14 mouse cellular contexts compared by ENCODE assay signal in genomic region chr6:87839797-87840341, GRCm38 (mm10). TPM values are rescaled to one million over a fixed set of nuclear protein-coding genes. Genes with fewer than 3 reads are reported as not detected.
DNase-seq lines count a peak whose midpoint lies in the region; ATAC-seq and TF ChIP-seq lines count a peak whose summit lies in the region.
"Had no signal": no experiment of that assay in that cellular context is flagged by ENCODE, and none has a peak within 500 bp of the region (broad histone marks: within the 10 kb centered on the region; RNA-seq: fewer than 3 reads in every experiment).

No protein-coding gene starts in this region.

- TF ChIP-seq POLR2A in bone marrow macrophage, adult 2 months (IDR thresholded peaks at IDR 0.05; ENCODE audit: borderline replicate concordance, low read depth, low read length): no peak

- H3K36me3 ChIP-seq in heart, embryonic 12.5 days: peaks cover 35% of the 10 kb centered on the region
- H3K36me3 ChIP-seq in lung, embryonic 15.5 days: peaks cover 38% of the 10 kb centered on the region
- H3K36me3 ChIP-seq in liver, embryonic 14.5 days (replicated peaks; ENCODE audit: control insufficient read depth, insufficient read depth, low read depth): peaks cover 33% of the 10 kb centered on the region

- TF ChIP-seq CTCF in bone marrow macrophage, adult 2 months (IDR thresholded peaks at IDR 0.05; ENCODE audit: low read depth, low read length): no peak
- no peak for TF ChIP-seq CTCF in liver, embryonic 14.5 days (IDR thresholded peaks at IDR 0.05; ENCODE audit: low read depth)

- H3K9me3 ChIP-seq in heart, embryonic 12.5 days (replicated peaks): no peaks in the 10 kb centered on the region
- H3K9me3 ChIP-seq in lung, embryonic 15.5 days: no peaks in the 10 kb centered on the region
- H3K9me3 ChIP-seq in liver, embryonic 14.5 days (ENCODE audit: control insufficient read depth, low read length): no peaks in the 10 kb centered on the region
- H3K9me3 ChIP-seq: forebrain, embryonic 15.5 days had no signal

- WGBS in heart, embryonic 12.5 days: 59% methylated on average over 11 of the region's 11 CpGs
- WGBS in lung, embryonic 15.5 days: 50% methylated on average over 11 of the region's 11 CpGs
- 45% methylated on average over 11 of the region's 11 CpGs for WGBS in liver, embryonic 14.5 days (ENCODE audit: insufficient replicate concordance)

- no peak overlapping the region; the same call in 1 of the 2 replicates for H3K9ac ChIP-seq in heart, embryonic 12.5 days
- H3K9ac ChIP-seq in lung, embryonic 15.5 days: no peak overlapping the region
- peak overlapping the region; percentile 84 for H3K9ac ChIP-seq in liver, embryonic 14.5 days (replicated peaks)

- H3K4me2 ChIP-seq in heart, embryonic 12.5 days: peak overlapping the region; percentile 84
- H3K4me2 ChIP-seq in lung, embryonic 15.5 days: peak overlapping the region; percentile 86
- peak overlapping the region; percentile 78 for H3K4me2 ChIP-seq in liver, embryonic 14.5 days (ENCODE audit: low read depth)

- no peak for DNase-seq in heart, postnatal 4 days
- no peak for DNase-seq in lung, postnatal 14 days
- no peak for DNase-seq in liver, embryonic 14.5 days (ENCODE audit: low read depth in 3 of 3, low spot score in 3 of 3)
- no peak for DNase-seq in right cerebral cortex, postnatal 4 days
- no peak for DNase-seq in left cerebral cortex, postnatal 14 days (ENCODE audit: low spot score in 2 of 2)
- DNase-seq: adrenal gland, adult 8-10 months; cerebellum, adult 8-10 months; layer of hippocampus, postnatal 36 days; right cerebral cortex, postnatal 14 days; thymus, postnatal 36 days had no signal

- H3K4me1 ChIP-seq in heart, embryonic 12.5 days (replicated peaks): peaks cover 12% of the 10 kb centered on the region; the same call in 1 of the 2 replicates
- peaks cover 15% of the 10 kb centered on the region for H3K4me1 ChIP-seq in lung, embryonic 15.5 days
- H3K4me1 ChIP-seq in bone marrow macrophage, adult 2 months (ENCODE audit: control insufficient read depth, insufficient read depth, low read length): peaks cover 24% of the 10 kb centered on the region
- H3K4me1 ChIP-seq in liver, embryonic 14.5 days (replicated peaks; ENCODE audit: control insufficient read depth in 2 of 2, insufficient read depth in 2 of 2, low read length in 1 of 2): peaks cover 10% of the 10 kb centered on the region in 2 experiments

- TF ChIP-seq EP300 in liver, embryonic 14.5 days (IDR thresholded peaks at IDR 0.05; ENCODE audit: low read depth): no peak

- no peaks in the 10 kb centered on the region for H3K27me3 ChIP-seq in heart, embryonic 12.5 days (replicated peaks)
- no peaks in the 10 kb centered on the region for H3K27me3 ChIP-seq in lung, embryonic 15.5 days
- no peaks in the 10 kb centered on the region for H3K27me3 ChIP-seq in liver, embryonic 14.5 days (ENCODE audit: control insufficient read depth, insufficient read depth, low read length)
- H3K27me3 ChIP-seq: forebrain, embryonic 15.5 days had no signal

- H3K27ac ChIP-seq in heart, embryonic 12.5 days (ENCODE audit: poor library complexity, severe bottlenecking): 0 out of 2 replicates have a peak overlapping the region, but pooled peaks have one; percentile 3
- peak overlapping the region; percentile 93 for H3K27ac ChIP-seq in lung, embryonic 15.5 days
- peak overlapping the region; percentile 30; the same call in 1 of the 2 replicates for H3K27ac ChIP-seq in bone marrow macrophage, adult 2 months (ENCODE audit: insufficient read depth, low read depth, low read length)
- peak overlapping the region; percentile 97 for H3K27ac ChIP-seq in liver, embryonic 14.5 days

- H3K4me3 ChIP-seq in heart, embryonic 12.5 days: no peak overlapping the region
- no peak overlapping the region for H3K4me3 ChIP-seq in lung, embryonic 15.5 days
- peak overlapping the region; percentile 92 for H3K4me3 ChIP-seq in bone marrow macrophage, adult 2 months (ENCODE audit: insufficient read depth, low read length)
- peak overlapping the region in 1 of 2 experiments; percentile 70; a peak in 2 of 4 replicates for H3K4me3 ChIP-seq in liver, embryonic 14.5 days (ENCODE audit: insufficient read depth in 1 of 2, low read depth in 2 of 2, low read length in 2 of 2)

- intact Hi-C loops in left cerebral cortex, postnatal 14 days (cut with DNase I): loop anchor here (5.0 to 10.0 kb wide), 2 partner anchors 47 to 155 kb away; partner anchors contain the start of gene Copg1

- ATAC-seq in heart, embryonic 12.5 days (ENCODE audit: insufficient number of reproducible peaks, low FRiP score): no peak
- ATAC-seq in lung, embryonic 15.5 days (ENCODE audit: borderline replicate concordance, extremely low read depth, low FRiP score, low TSS enrichment): no peak
- ATAC-seq in liver, embryonic 14.5 days (ENCODE audit: insufficient read depth): no peak
- ATAC-seq: forebrain, embryonic 15.5 days had no signal

RNA-seq across cellular contexts. Expression of gene Isy1, which starts 1.3 kb away (rescaled TPM):
- polyA plus RNA-seq in heart, embryonic 12.5 days (2016; fragmentation: Nextera tagmentation; extraction: Ambion mirVana): 29.1 and 32.7 TPM in 2 replicates
- total RNA-seq in heart, postnatal 4 days (2021): 10 to 100 TPM; 23.4 to 24.5 TPM
- 45.9 and 49.7 TPM in 2 replicates for polyA plus RNA-seq in lung, embryonic 15.5 days (2015; fragmentation: Nextera tagmentation; extraction: Ambion mirVana)
- 38.3 and 44.8 TPM in 2 replicates for polyA plus RNA-seq in bone marrow macrophage, adult 2 months (2012; ENCODE audit: insufficient read depth, insufficient read length, missing spikeins)
- 4.9 and 16.9 TPM in 2 replicates for polyA plus RNA-seq in liver, embryonic 14.5 days (2012; rRNA removed)
- 33.7 and 34.0 TPM in 2 replicates for polyA plus RNA-seq in liver, embryonic 14.5 days (2014; fragmentation: Nextera tagmentation; extraction: Ambion mirVana)
- 10 to 100 TPM; 28.4 to 30.1 TPM for total RNA-seq in left cerebral cortex, postnatal 14 days (2021)

RNA-seq across cellular contexts. Expression of gene Gm45140, which starts 4.3 kb away (rescaled TPM):
- polyA plus RNA-seq in heart, embryonic 12.5 days (2016; fragmentation: Nextera tagmentation; extraction: Ambion mirVana): 1.9 and 4.8 TPM in 2 replicates
- total RNA-seq in heart, postnatal 4 days (2021): 1 to 10 TPM in 1 of 2 experiments, under 1 TPM in 1; 0.95 to 2.4 TPM
- polyA plus RNA-seq in lung, embryonic 15.5 days (2015; fragmentation: Nextera tagmentation; extraction: Ambion mirVana): 2.1 and 2.6 TPM in 2 replicates
- polyA plus RNA-seq in bone marrow macrophage, adult 2 months (2012; ENCODE audit: insufficient read depth, insufficient read length, missing spikeins): 7.9 and 10.0 TPM in 2 replicates
- polyA plus RNA-seq in liver, embryonic 14.5 days (2012; rRNA removed): 0.28 and 3.2 TPM in 2 replicates
- polyA plus RNA-seq in liver, embryonic 14.5 days (2014; fragmentation: Nextera tagmentation; extraction: Ambion mirVana): 3.6 and 3.7 TPM in 2 replicates
- total RNA-seq in left cerebral cortex, postnatal 14 days (2021): 1 to 10 TPM; 3.2 to 3.5 TPM

RNA-seq across cellular contexts. Expression of gene Cnbp, which starts 11.0 kb away (rescaled TPM):
- polyA plus RNA-seq in heart, embryonic 12.5 days (2016; fragmentation: Nextera tagmentation; extraction: Ambion mirVana): 767 and 777 TPM in 2 replicates
- 100 to 1,000 TPM; 316 to 330 TPM for total RNA-seq in heart, postnatal 4 days (2021)
- polyA plus RNA-seq in lung, embryonic 15.5 days (2015; fragmentation: Nextera tagmentation; extraction: Ambion mirVana): 1,108 and 1,113 TPM in 2 replicates
- 169 and 174 TPM in 2 replicates for polyA plus RNA-seq in bone marrow macrophage, adult 2 months (2012; ENCODE audit: insufficient read depth, insufficient read length, missing spikeins)
- polyA plus RNA-seq in liver, embryonic 14.5 days (2012; rRNA removed): 152 and 190 TPM in 2 replicates
- polyA plus RNA-seq in liver, embryonic 14.5 days (2014; fragmentation: Nextera tagmentation; extraction: Ambion mirVana): 556 and 576 TPM in 2 replicates
- 100 to 1,000 TPM; 238 to 247 TPM for total RNA-seq in left cerebral cortex, postnatal 14 days (2021)

RNA-seq across cellular contexts. Expression of gene Rab43, which starts 27.9 kb away (rescaled TPM):
- 8.1 and 8.5 TPM in 2 replicates for polyA plus RNA-seq in heart, embryonic 12.5 days (2016; fragmentation: Nextera tagmentation; extraction: Ambion mirVana)
- total RNA-seq in heart, postnatal 4 days (2021): 10 to 100 TPM; 19.7 TPM
- 12.6 and 12.9 TPM in 2 replicates for polyA plus RNA-seq in lung, embryonic 15.5 days (2015; fragmentation: Nextera tagmentation; extraction: Ambion mirVana)
- 78.0 and 91.8 TPM in 2 replicates for polyA plus RNA-seq in bone marrow macrophage, adult 2 months (2012; ENCODE audit: insufficient read depth, insufficient read length, missing spikeins)
- polyA plus RNA-seq in liver, embryonic 14.5 days (2012; rRNA removed): 21.9 and 27.8 TPM in 2 replicates
- polyA plus RNA-seq in liver, embryonic 14.5 days (2014; fragmentation: Nextera tagmentation; extraction: Ambion mirVana): 25.9 and 34.1 TPM in 2 replicates
- total RNA-seq in left cerebral cortex, postnatal 14 days (2021): 10 to 100 TPM; 20.1 to 21.3 TPM

RNA-seq across cellular contexts. Expression of gene Copg1, which starts 47.7 kb away (rescaled TPM):
- polyA plus RNA-seq in heart, embryonic 12.5 days (2016; fragmentation: Nextera tagmentation; extraction: Ambion mirVana): 144 and 145 TPM in 2 replicates
- total RNA-seq in heart, postnatal 4 days (2021): 10 to 100 TPM; 86.8 to 90.0 TPM
- 171 and 172 TPM in 2 replicates for polyA plus RNA-seq in lung, embryonic 15.5 days (2015; fragmentation: Nextera tagmentation; extraction: Ambion mirVana)
- polyA plus RNA-seq in bone marrow macrophage, adult 2 months (2012; ENCODE audit: insufficient read depth, insufficient read length, missing spikeins): 49.5 and 51.7 TPM in 2 replicates
- polyA plus RNA-seq in liver, embryonic 14.5 days (2012; rRNA removed): 20.5 and 22.5 TPM in 2 replicates
- 42.4 and 46.6 TPM in 2 replicates for polyA plus RNA-seq in liver, embryonic 14.5 days (2014; fragmentation: Nextera tagmentation; extraction: Ambion mirVana)
- total RNA-seq in left cerebral cortex, postnatal 14 days (2021): 100 to 1,000 TPM; 196 to 202 TPM

Comparison
In these comparisons a context has a peak if more than half of its experiments do, and no peak if none do; other contexts are left out.
1. H3K27ac ChIP-seq: peak in every context shown above with its lines; median percentile 97 in liver, embryonic 14.5 days; 93 in lung, embryonic 15.5 days; 30 in bone marrow macrophage, adult 2 months; 3 in heart, embryonic 12.5 days.